Mouse (Mus musculus) forebrain, embryonic 12.5 days (tissue): ENCODE data around the gene Slc44a4. TPM values are rescaled to one million over a fixed set of nuclear protein-coding genes. Genes with fewer than 3 reads are reported as not detected.
"Not testable (repeated sequence)": the region's sequence is repeated elsewhere in the genome, so short reads cannot be mapped to it uniquely, and the experiment has no call there.

Source experiments
- ATAC-seq: fragments of 200-750 bp; cut with Nextera tagmentation; 2 replicates; pipeline ENCODE4 v1.8.0; 2017; ENCODE audit warnings: moderate TSS enrichment; ENCODE audit not compliant: low FRiP score
- H3K27ac ChIP-seq: fragments of 300-500 bp; sonication (generic); 2 replicates; pipeline ENCODE4 v1.5.1; 2016; ENCODE audit warnings: mild to moderate bottlenecking
- H3K27me3 ChIP-seq: fragments of 300-500 bp; sonication (generic); 2 replicates; pipeline ENCODE4 v1.6.1; 2016; ENCODE audit warnings: mild to moderate bottlenecking
- H3K36me3 ChIP-seq: fragments of 300-500 bp; sonication (generic); replicated peaks from 2 replicates; pipeline ENCODE4 v1.6.1; 2016; ENCODE audit warnings: mild to moderate bottlenecking
- H3K4me1 ChIP-seq: fragments of 300-500 bp; sonication (generic); 2 replicates; pipeline ENCODE4 v1.6.1; 2016
- H3K4me2 ChIP-seq: fragments of 300-500 bp; sonication (generic); 2 replicates; pipeline ENCODE4 v1.6.1; 2016; ENCODE audit warnings: mild to moderate bottlenecking, moderate library complexity
- H3K4me3 ChIP-seq: fragments of 300-500 bp; sonication (generic); replicated peaks from 2 replicates; pipeline ENCODE4 v1.5.1; 2016; ENCODE audit warnings: mild to moderate bottlenecking
- H3K9ac ChIP-seq: fragments of 300-500 bp; sonication (generic); 2 replicates; pipeline ENCODE4 v1.6.1; 2016; ENCODE audit warnings: mild to moderate bottlenecking
- H3K9me3 ChIP-seq: fragments of 300-500 bp; sonication (generic); 2 replicates; pipeline ENCODE4 v1.6.1; 2016
- WGBS: fragments of 180-500 bp; shearing (Covaris S2); methylation state at CpG from one replicate; pipeline ENCODE4 v1.1.7; 2016; 5-methylcytosine and 5-hydroxymethylcytosine counted together
- polyA plus RNA-seq: library from polyadenylated mRNA; unstranded; fragments of >200 nt; fragmentation: Nextera tagmentation; extraction: Ambion mirVana; gene quantifications from 2 replicates; pipeline ENCODE4 v1.2.1, GENCODE M21; 2016

Gene Slc44a4
- polyA plus RNA-seq, 1 experiment from 2014 or later = not detected

- Histone ChIP-seq H3K4me2 (0 out of 2 replicates have a peak overlapping the region, but pooled peaks have one; percentile 73), H3K27ac (peak overlapping the region; percentile 62), H3K4me1 (peaks cover 14% of the 10 kb centered on the region), H3K9ac (no peak overlapping the region), H3K27me3 (peaks cover 3% of the 10 kb centered on the region; the same call in 1 of the 2 replicates), H3K9me3 (no peaks in the 10 kb centered on the region), H3K36me3 (peaks cover 18% of the 10 kb centered on the region), H3K4me3 (0 out of 2 replicates have a peak overlapping the region, but pooled peaks have one; percentile 95)
- no peak for ATAC-seq
- 35% methylated on average over 4 of the region's 4 CpGs for WGBS
These were observed 35.3 kb downstream of the Slc44a4 start for GRCm38 (mm10) chr17:34949553-34949969.

- Histone ChIP-seq H3K27ac (peak overlapping the region; percentile 93), H3K9ac (peak overlapping the region; percentile 95), H3K27me3 (peaks cover 15% of the 10 kb centered on the region), H3K36me3 (peaks cover 18% of the 10 kb centered on the region), H3K4me1 (peaks cover 14% of the 10 kb centered on the region), H3K9me3 (no peaks in the 10 kb centered on the region), H3K4me2 (peak overlapping the region; percentile 73), H3K4me3 (peak overlapping the region; percentile 95)
- no peak for ATAC-seq
- 28% methylated on average over 10 of the region's 10 CpGs for WGBS
These were observed 36.5 kb downstream of the Slc44a4 start for GRCm38 (mm10) chr17:34950514-34951455.

GRCm38 (mm10) chr17:34951636-34952377 lies 37.5 kb downstream of the Slc44a4 start:
- H3K4me1 ChIP-seq = peaks cover 14% of the 10 kb centered on the region
- H3K4me2 ChIP-seq = peak overlapping the region; percentile 73
- H3K9me3 ChIP-seq = no peaks in the 10 kb centered on the region
- ATAC-seq = no peak
- peaks cover 20% of the 10 kb centered on the region for H3K27me3 ChIP-seq
- H3K36me3 ChIP-seq = peaks cover 18% of the 10 kb centered on the region
- WGBS = under 1% methylated on average over 29 of the region's 29 CpGs
- peak overlapping the region; percentile 95 for H3K4me3 ChIP-seq
- H3K9ac ChIP-seq = peak overlapping the region; percentile 95
- H3K27ac ChIP-seq = peak overlapping the region; percentile 93

GRCm38 (mm10) chr17:34952378-34953040 lies 38.2 kb downstream of the Slc44a4 start:
- WGBS = under 1% methylated on average over 23 of the region's 23 CpGs
- H3K27me3 ChIP-seq = peaks cover 22% of the 10 kb centered on the region
- H3K9ac ChIP-seq = peak overlapping the region; percentile 95
- H3K4me3 ChIP-seq = peak overlapping the region; percentile 95
- H3K4me2 ChIP-seq = peak overlapping the region; percentile 73
- ATAC-seq = peak; percentile 90
- no peaks in the 10 kb centered on the region for H3K9me3 ChIP-seq
- peaks cover 18% of the 10 kb centered on the region for H3K36me3 ChIP-seq
- peak overlapping the region; percentile 93 for H3K27ac ChIP-seq
- H3K4me1 ChIP-seq = peaks cover 14% of the 10 kb centered on the region

GRCm38 (mm10) chr17:34953258-34953657 lies 39.0 kb downstream of the Slc44a4 start:
- no peak for ATAC-seq
- Histone ChIP-seq H3K9me3 (no peaks in the 10 kb centered on the region), H3K27me3 (peaks cover 22% of the 10 kb centered on the region), H3K4me3 (peak overlapping the region; percentile 95; the same call in 1 of the 2 replicates), H3K36me3 (peaks cover 18% of the 10 kb centered on the region), H3K9ac (no peak overlapping the region), H3K27ac (no peak overlapping the region), H3K4me1 (peaks cover 14% of the 10 kb centered on the region), H3K4me2 (peak overlapping the region; percentile 73; the same call in 1 of the 2 replicates)
- WGBS = 92% methylated on average over 3 of the region's 3 CpGs

GRCm38 (mm10) chr17:34953904-34954303 lies 39.6 kb downstream of the Slc44a4 start:
- no peak overlapping the region for H3K9ac ChIP-seq
- peaks cover 22% of the 10 kb centered on the region for H3K27me3 ChIP-seq
- H3K9me3 ChIP-seq = no peaks in the 10 kb centered on the region
- no peak for ATAC-seq
- peaks cover 14% of the 10 kb centered on the region for H3K4me1 ChIP-seq
- H3K4me2 ChIP-seq = no peak overlapping the region
- WGBS = 87% methylated on average over 4 of the region's 4 CpGs
- no peak overlapping the region for H3K4me3 ChIP-seq
- peaks cover 18% of the 10 kb centered on the region for H3K36me3 ChIP-seq
- H3K27ac ChIP-seq = no peak overlapping the region

GRCm38 (mm10) chr17:34954831-34955230 lies 40.6 kb downstream of the Slc44a4 start:
- no peak for ATAC-seq

GRCm38 (mm10) chr17:34955884-34956283 lies 41.6 kb downstream of the Slc44a4 start:
- no peak for ATAC-seq
- Histone ChIP-seq H3K9ac (no peak overlapping the region), H3K9me3 (no peaks in the 10 kb centered on the region), H3K27ac (no peak overlapping the region), H3K4me3 (no peak overlapping the region), H3K27me3 (peaks cover 25% of the 10 kb centered on the region), H3K36me3 (peaks cover 2% of the 10 kb centered on the region), H3K4me1 (peaks cover 15% of the 10 kb centered on the region), H3K4me2 (no peak overlapping the region)
- 78% methylated on average over 3 of the region's 3 CpGs for WGBS

More at GRCm38 (mm10) chr17:34954831-34955230, 40.6 kb downstream of the Slc44a4 start:
- 68% methylated on average over 4 of the region's 4 CpGs for WGBS
- no peaks in the 10 kb centered on the region for H3K9me3 ChIP-seq
- no peak overlapping the region for H3K9ac ChIP-seq
- H3K4me3 ChIP-seq = no peak overlapping the region
- peaks cover 13% of the 10 kb centered on the region for H3K36me3 ChIP-seq
- H3K27me3 ChIP-seq = peaks cover 22% of the 10 kb centered on the region
- no peak overlapping the region for H3K4me2 ChIP-seq
- peaks cover 20% of the 10 kb centered on the region for H3K4me1 ChIP-seq
- H3K27ac ChIP-seq = no peak overlapping the region

GRCm38 (mm10) chr17:34956340-34956739 lies 42.1 kb downstream of the Slc44a4 start:
- Histone ChIP-seq H3K4me3 (no peak overlapping the region), H3K4me1 (peaks cover 11% of the 10 kb centered on the region), H3K36me3 (no peaks in the 10 kb centered on the region), H3K27ac (no peak overlapping the region), H3K9ac (no peak overlapping the region), H3K4me2 (no peak overlapping the region), H3K9me3 (no peaks in the 10 kb centered on the region), H3K27me3 (peaks cover 30% of the 10 kb centered on the region)
- WGBS = 51% methylated on average over 1 of the region's 1 CpGs
- no peak for ATAC-seq

- WGBS = 34% methylated on average over 34 of the region's 40 CpGs
- not testable (repeated sequence) for H3K9me3 ChIP-seq, H3K4me2 ChIP-seq, ATAC-seq, H3K27ac ChIP-seq, H3K9ac ChIP-seq, H3K4me3 ChIP-seq, H3K36me3 ChIP-seq
- H3K4me1 ChIP-seq = peaks cover 11% of the 10 kb centered on the region
- peaks cover 38% of the 10 kb centered on the region for H3K27me3 ChIP-seq
These were observed 43.0 kb downstream of the Slc44a4 start for GRCm38 (mm10) chr17:34957291-34957690.

GRCm38 (mm10) chr17:34957966-34958365 lies 43.7 kb downstream of the Slc44a4 start:
- peaks cover 11% of the 10 kb centered on the region for H3K4me1 ChIP-seq
- not testable (repeated sequence) for ATAC-seq, H3K27ac ChIP-seq, H3K9me3 ChIP-seq, H3K4me2 ChIP-seq, H3K9ac ChIP-seq, H3K4me3 ChIP-seq, H3K36me3 ChIP-seq
- 27% methylated on average over 26 of the region's 40 CpGs for WGBS
- peaks cover 41% of the 10 kb centered on the region for H3K27me3 ChIP-seq
